Mouse (Mus musculus) thymus, adult 2 months (tissue): Measurements from ENCODE around the gene Nup107.

Source experiments
- CTCF ChIP-seq: fragments of 200-500 bp; IDR thresholded peaks from 2 replicates; pipeline ENCODE4 v1.5.1; 2012; ENCODE audit warnings: mild to moderate bottlenecking, control low read depth, low read length, moderate library complexity, borderline replicate concordance; ENCODE audit not compliant: control insufficient read depth, poor library complexity, insufficient read depth; ENCODE audit errors: extremely low read depth
- POLR2A ChIP-seq: fragments of 200-500 bp; IDR thresholded peaks from 2 replicates; pipeline ENCODE4 v1.6.1; 2012; ENCODE audit warnings: mild to moderate bottlenecking, low read length, control low read depth, moderate library complexity; ENCODE audit not compliant: control insufficient read depth, poor library complexity, insufficient read depth; ENCODE audit errors: extremely low read depth

GRCm38 (mm10) chr10:117839737-117840136 lies 47.2 kb upstream of the Nup107 start:
- TF ChIP-seq CTCF (no peak), POLR2A (no peak)
